Mouse (Mus musculus): Measurements from ENCODE around the gene Ccl4.

DNA sequence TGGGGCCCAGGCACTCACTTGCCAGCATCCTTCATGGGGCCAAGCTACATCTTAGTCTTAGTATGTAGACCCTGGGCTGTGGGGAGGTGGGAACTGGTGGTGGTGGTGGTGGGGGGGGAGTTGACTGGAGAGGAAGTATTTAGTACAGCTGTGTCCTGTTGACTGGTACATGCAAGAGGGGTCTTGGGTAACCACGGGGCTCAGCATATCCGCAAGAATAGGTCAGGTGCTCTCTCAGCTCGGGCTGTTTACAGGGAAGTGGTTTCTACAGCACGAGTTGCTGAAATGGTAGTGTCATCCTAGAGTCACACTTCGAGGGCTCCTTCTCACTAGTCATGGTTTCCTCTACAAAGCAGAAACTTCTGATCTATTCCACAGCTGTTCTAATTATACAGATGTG lies 22.2 kb upstream of the Ccl4 start:
- TF ChIP-seq CTCF (IDR thresholded peaks at IDR 0.05; ENCODE audit: low read depth, low read length) (no peak), GATA1 (IDR thresholded peaks at IDR 0.05; ENCODE audit: borderline replicate concordance, low read length) (no peak)

All from G1E (cell line).